Comparison of ENCODE assay signal across 8 mouse cellular contexts in genomic region chr11:115475758-115476237, GRCm38 (mm10). TPM values are rescaled to one million over a fixed set of nuclear protein-coding genes. Genes with fewer than 3 reads are reported as not detected.
DNase-seq lines count a peak whose midpoint lies in the region; ATAC-seq and TF ChIP-seq lines count a peak whose summit lies in the region.

No protein-coding gene starts in this region.

- 5% methylated on average over 28 of the region's 28 CpGs for WGBS in heart, embryonic 11.5 days (ENCODE audit: insufficient replicate concordance)
- WGBS in forebrain, embryonic 16.5 days, result 4% methylated on average over 28 of the region's 28 CpGs
- WGBS in macrophage (ENCODE audit: missing documents), result under 1% methylated on average over 19 of the region's 28 CpGs

- peaks cover 40% of the 10 kb centered on the region for H3K79me2 ChIP-seq in macrophage (ENCODE audit: inconsistent target)

- H3K27me3 ChIP-seq in heart, embryonic 11.5 days (ENCODE audit: control insufficient read depth, insufficient read depth, low read length), result no peaks in the 10 kb centered on the region
- no peaks in the 10 kb centered on the region for H3K27me3 ChIP-seq in E14TG2a.4 (ENCODE audit: insufficient read depth, low read length)
- H3K27me3 ChIP-seq in forebrain, embryonic 16.5 days (replicated peaks; ENCODE audit: control insufficient read depth, insufficient read depth, low read length), result no peaks in the 10 kb centered on the region

- H3K4me3 ChIP-seq in heart, embryonic 11.5 days (ENCODE audit: low read depth, low read length), result peak overlapping the region; percentile 92
- H3K4me3 ChIP-seq in E14TG2a.4 (replicated peaks; ENCODE audit: low read length), result peak overlapping the region; percentile 94
- H3K4me3 ChIP-seq in forebrain, embryonic 16.5 days (replicated peaks; ENCODE audit: low read length), result peak overlapping the region; percentile 82
- peak overlapping the region; percentile 89 for H3K4me3 ChIP-seq in macrophage (ENCODE audit: inconsistent target)

- no peak for TF ChIP-seq CTCF in E14TG2a.4 (conservative IDR thresholded peaks at IDR 0.05; ENCODE audit: low read length)

- no peaks in the 10 kb centered on the region for H3K9me3 ChIP-seq in heart, embryonic 11.5 days (replicated peaks; ENCODE audit: control insufficient read depth, low read length)
- no peaks in the 10 kb centered on the region for H3K9me3 ChIP-seq in E14TG2a.4 (ENCODE audit: low read length)
- no peaks in the 10 kb centered on the region for H3K9me3 ChIP-seq in forebrain, embryonic 16.5 days (ENCODE audit: control insufficient read depth, low read length)

- H3K9ac ChIP-seq in heart, embryonic 11.5 days (ENCODE audit: low read depth, low read length), result peak overlapping the region; percentile 87
- peak overlapping the region; percentile 56 for H3K9ac ChIP-seq in forebrain, embryonic 16.5 days (replicated peaks; ENCODE audit: low read depth, low read length)

- peak overlapping the region; percentile 98 for H3K4me2 ChIP-seq in heart, embryonic 11.5 days
- H3K4me2 ChIP-seq in forebrain, embryonic 16.5 days (ENCODE audit: low read length), result peak overlapping the region; percentile 93

- ATAC-seq in heart, embryonic 11.5 days (replicated peaks; ENCODE audit: insufficient number of reproducible peaks, low FRiP score, low TSS enrichment), result 0 out of 2 replicates have a peak, but pooled peaks have one; percentile 4
- peak; percentile 26 for ATAC-seq in forebrain, embryonic 16.5 days
- ATAC-seq in inflammation-experienced regulatory T-cells, adult 6 months, result no peak

- peaks cover 31% of the 10 kb centered on the region for H3K4me1 ChIP-seq in heart, embryonic 11.5 days (ENCODE audit: control insufficient read depth, insufficient read depth, low read length)
- peaks cover 60% of the 10 kb centered on the region for H3K4me1 ChIP-seq in E14TG2a.4 (replicated peaks; ENCODE audit: low read depth, low read length)
- peaks cover 28% of the 10 kb centered on the region for H3K4me1 ChIP-seq in forebrain, embryonic 16.5 days (replicated peaks; ENCODE audit: control insufficient read depth, insufficient read depth, low read length)

- peak overlapping the region; percentile 15; the same call in 1 of the 2 replicates for H3K27ac ChIP-seq in heart, embryonic 11.5 days (ENCODE audit: low read depth, low read length)
- H3K27ac ChIP-seq in forebrain, embryonic 16.5 days (ENCODE audit: low read length), result peak overlapping the region; percentile 77
- H3K27ac ChIP-seq in macrophage, result peak overlapping the region; percentile 88

- no peak for DNase-seq in heart, adult 8-10 months (ENCODE audit: low spot score)
- DNase-seq in urinary bladder, postnatal 4 days (ENCODE audit: low spot score in 2 of 2), result no peak
- no peak for DNase-seq in frontal cortex, postnatal 36 days (ENCODE audit: low spot score in 2 of 2)

- H3K36me3 ChIP-seq in heart, embryonic 11.5 days (ENCODE audit: control insufficient read depth, insufficient read depth, low read length), result no peaks in the 10 kb centered on the region; the same call in 1 of the 2 replicates
- H3K36me3 ChIP-seq in E14TG2a.4 (ENCODE audit: insufficient read depth, low read length) (peaks cover 16% of the 10 kb centered on the region), macrophage (ENCODE audit: inconsistent target) (peaks cover 9% of the 10 kb centered on the region; the same call in 1 of the 2 replicates)
- H3K36me3 ChIP-seq in forebrain, embryonic 16.5 days (ENCODE audit: control insufficient read depth, insufficient read depth), result no peaks in the 10 kb centered on the region

RNA-seq across cellular contexts. Expression of gene Armc7, which starts 0.3 kb away (rescaled TPM):
- 5.1 and 5.7 TPM in 2 replicates for polyA plus RNA-seq in heart, embryonic 11.5 days (2014; fragmentation: Nextera tagmentation; extraction: Ambion mirVana)
- 1 to 10 TPM; 1.2 to 2.2 (median 1.9) TPM for total RNA-seq in heart, adult 8-10 months (2022)
- polyA plus RNA-seq in forebrain, embryonic 16.5 days (2015; fragmentation: Nextera tagmentation; extraction: Ambion mirVana), result 16.2 and 17.3 TPM in 2 replicates
- 10 to 100 TPM in 25 of 26 experiments, 1 to 10 TPM in 1; 7.2 to 61.1 (median 32.3) TPM for total RNA-seq in macrophage (2018; cell fraction: chromatin; rRNA removed)
- 10 to 100 TPM in 23 of 26 experiments, 1 to 10 TPM in 3; 8.6 to 29.6 (median 20.3) TPM for total RNA-seq in macrophage (2018; cell fraction: cytosol; rRNA removed)
- 10 to 100 TPM in 23 of 26 experiments, 1 to 10 TPM in 3; 7.9 to 46.7 (median 21.8) TPM for total RNA-seq in macrophage (2018; cell fraction: nucleus; rRNA removed)
- polyA plus RNA-seq in macrophage (2018), result 21.4 to 26.8 TPM (median 22.9 TPM) in 3 replicates
- polyA plus RNA-seq in inflammation-experienced regulatory T-cells, adult 6 months (2017; shearing (Covaris generic)), result 10 to 100 TPM; 68.2 to 95.6 (median 70.3) TPM

RNA-seq across cellular contexts. Expression of gene Slc16a5, which starts 13.5 kb away (rescaled TPM):
- not detected in 2 replicates for polyA plus RNA-seq in heart, embryonic 11.5 days (2014; fragmentation: Nextera tagmentation; extraction: Ambion mirVana)
- not detected for total RNA-seq in heart, adult 8-10 months (2022)
- not detected in 2 replicates for polyA plus RNA-seq in forebrain, embryonic 16.5 days (2015; fragmentation: Nextera tagmentation; extraction: Ambion mirVana)
- not detected for total RNA-seq in macrophage (2018; cell fraction: chromatin; rRNA removed)
- not detected for total RNA-seq in macrophage (2018; cell fraction: cytosol; rRNA removed)
- not detected for total RNA-seq in macrophage (2018; cell fraction: nucleus; rRNA removed)
- polyA plus RNA-seq in macrophage (2018), result not detected in 3 replicates
- polyA plus RNA-seq in inflammation-experienced regulatory T-cells, adult 6 months (2017; shearing (Covaris generic)), result 1 to 10 TPM; 1.1 to 3.5 (median 2.8) TPM

RNA-seq across cellular contexts. Expression of gene Nt5c, which starts 15.9 kb away (rescaled TPM):
- 70.5 and 76.3 TPM in 2 replicates for polyA plus RNA-seq in heart, embryonic 11.5 days (2014; fragmentation: Nextera tagmentation; extraction: Ambion mirVana)
- total RNA-seq in heart, adult 8-10 months (2022), result 10 to 100 TPM in 2 of 4 experiments, 1 to 10 TPM in 2; 8.7 to 14.9 (median 10.1) TPM
- polyA plus RNA-seq in forebrain, embryonic 16.5 days (2015; fragmentation: Nextera tagmentation; extraction: Ambion mirVana), result 82.6 and 91.0 TPM in 2 replicates
- total RNA-seq in macrophage (2018; cell fraction: chromatin; rRNA removed), result 10 to 100 TPM in 25 of 26 experiments, 1 to 10 TPM in 1; 9.6 to 84.8 (median 39.6) TPM
- 10 to 100 TPM; 55.5 to 84.1 (median 74.9) TPM for total RNA-seq in macrophage (2018; cell fraction: cytosol; rRNA removed)
- total RNA-seq in macrophage (2018; cell fraction: nucleus; rRNA removed), result 10 to 100 TPM; 17.9 to 67.4 (median 43.0) TPM
- polyA plus RNA-seq in macrophage (2018), result 54.5 to 73.7 TPM (median 60.1 TPM) in 3 replicates
- 100 to 1,000 TPM; 242 to 269 (median 245) TPM for polyA plus RNA-seq in inflammation-experienced regulatory T-cells, adult 6 months (2017; shearing (Covaris generic))

RNA-seq across cellular contexts. Expression of gene Trim80, which starts 35.5 kb away (rescaled TPM):
- 0.26 TPM in 1 of 2 replicates, not detected in the other for polyA plus RNA-seq in heart, embryonic 11.5 days (2014; fragmentation: Nextera tagmentation; extraction: Ambion mirVana)
- total RNA-seq in heart, adult 8-10 months (2022), result under 1 TPM in 1 of 4 experiments, not detected in 3; 0.16 TPM
- not detected in 2 replicates for polyA plus RNA-seq in forebrain, embryonic 16.5 days (2015; fragmentation: Nextera tagmentation; extraction: Ambion mirVana)
- not detected for total RNA-seq in macrophage (2018; cell fraction: chromatin; rRNA removed)
- not detected for total RNA-seq in macrophage (2018; cell fraction: cytosol; rRNA removed)
- total RNA-seq in macrophage (2018; cell fraction: nucleus; rRNA removed), result not detected
- not detected in 3 replicates for polyA plus RNA-seq in macrophage (2018)
- not detected for polyA plus RNA-seq in inflammation-experienced regulatory T-cells, adult 6 months (2017; shearing (Covaris generic))

RNA-seq across cellular contexts. Expression of gene Jpt1, which starts 38.4 kb away (rescaled TPM):
- polyA plus RNA-seq in heart, embryonic 11.5 days (2014; fragmentation: Nextera tagmentation; extraction: Ambion mirVana), result 434 and 457 TPM in 2 replicates
- total RNA-seq in heart, adult 8-10 months (2022), result 100 to 1,000 TPM; 114 to 126 (median 121) TPM
- polyA plus RNA-seq in forebrain, embryonic 16.5 days (2015; fragmentation: Nextera tagmentation; extraction: Ambion mirVana), result 1,959 and 1,981 TPM in 2 replicates
- 100 to 1,000 TPM in 2 of 26 experiments, 10 to 100 TPM in 24; 14.6 to 172 (median 57.7) TPM for total RNA-seq in macrophage (2018; cell fraction: chromatin; rRNA removed)
- 100 to 1,000 TPM; 121 to 188 (median 157) TPM for total RNA-seq in macrophage (2018; cell fraction: cytosol; rRNA removed)
- total RNA-seq in macrophage (2018; cell fraction: nucleus; rRNA removed), result 100 to 1,000 TPM in 8 of 26 experiments, 10 to 100 TPM in 18; 38.4 to 219 (median 80.8) TPM
- 68.8 to 166 TPM (median 152 TPM) in 3 replicates for polyA plus RNA-seq in macrophage (2018)
- polyA plus RNA-seq in inflammation-experienced regulatory T-cells, adult 6 months (2017; shearing (Covaris generic)), result 100 to 1,000 TPM; 619 to 638 (median 633) TPM

Comparison
In these comparisons a context has a peak if more than half of its experiments do, and no peak if none do; other contexts are left out.
1. H3K27ac ChIP-seq: peak in every context shown above with its lines; median percentile 88 in macrophage; 77 in forebrain, embryonic 16.5 days; 15 in heart, embryonic 11.5 days.